Mouse (Mus musculus) neural tube, embryonic 12.5 days (tissue): ENCODE measurements at regions not wholly inside any gene's neighbourhood (a gene's known extent, or its start where the extent isn't known, plus 50 kb on each side); places are given as distances from the start of the nearest gene placed in this dataset.

Experiments used
- ATAC-seq: fragments of 200-750 bp; cut with Nextera tagmentation; 2 replicates; pipeline ENCODE4 v1.8.0; 2017; ENCODE audit warnings: low read depth, mild to moderate bottlenecking, moderate TSS enrichment, moderate library complexity; ENCODE audit not compliant: low FRiP score
- H3K27ac ChIP-seq: fragments of 300-500 bp; sonication (generic); 2 replicates; pipeline ENCODE4 v1.5.1; 2016
- H3K27me3 ChIP-seq: fragments of 300-500 bp; sonication (generic); replicated peaks from 2 replicates; pipeline ENCODE4 v1.6.1; 2016; ENCODE audit warnings: mild to moderate bottlenecking
- H3K36me3 ChIP-seq: fragments of 300-500 bp; sonication (generic); 2 replicates; pipeline ENCODE4 v1.6.1; 2016; ENCODE audit warnings: mild to moderate bottlenecking
- H3K4me1 ChIP-seq: fragments of 300-500 bp; sonication (generic); 2 replicates; pipeline ENCODE4 v1.6.1; 2016
- H3K4me2 ChIP-seq: fragments of 300-500 bp; sonication (generic); replicated peaks from 2 replicates; pipeline ENCODE4 v1.6.1; 2016; ENCODE audit warnings: mild to moderate bottlenecking
- H3K4me3 ChIP-seq: fragments of 300-500 bp; sonication (generic); 2 replicates; pipeline ENCODE4 v1.5.1; 2016
- H3K9ac ChIP-seq: fragments of 300-500 bp; sonication (generic); 2 replicates; pipeline ENCODE4 v1.6.1; 2016; ENCODE audit warnings: mild to moderate bottlenecking
- H3K9me3 ChIP-seq: fragments of 300-500 bp; sonication (generic); 2 replicates; pipeline ENCODE4 v1.6.1; 2016; ENCODE audit warnings: mild to moderate bottlenecking
- WGBS: fragments of 180-500 bp; shearing (Covaris S2); methylation state at CpG from one replicate; pipeline ENCODE4 v1.1.7; 2016; 5-methylcytosine and 5-hydroxymethylcytosine counted together

DNA sequence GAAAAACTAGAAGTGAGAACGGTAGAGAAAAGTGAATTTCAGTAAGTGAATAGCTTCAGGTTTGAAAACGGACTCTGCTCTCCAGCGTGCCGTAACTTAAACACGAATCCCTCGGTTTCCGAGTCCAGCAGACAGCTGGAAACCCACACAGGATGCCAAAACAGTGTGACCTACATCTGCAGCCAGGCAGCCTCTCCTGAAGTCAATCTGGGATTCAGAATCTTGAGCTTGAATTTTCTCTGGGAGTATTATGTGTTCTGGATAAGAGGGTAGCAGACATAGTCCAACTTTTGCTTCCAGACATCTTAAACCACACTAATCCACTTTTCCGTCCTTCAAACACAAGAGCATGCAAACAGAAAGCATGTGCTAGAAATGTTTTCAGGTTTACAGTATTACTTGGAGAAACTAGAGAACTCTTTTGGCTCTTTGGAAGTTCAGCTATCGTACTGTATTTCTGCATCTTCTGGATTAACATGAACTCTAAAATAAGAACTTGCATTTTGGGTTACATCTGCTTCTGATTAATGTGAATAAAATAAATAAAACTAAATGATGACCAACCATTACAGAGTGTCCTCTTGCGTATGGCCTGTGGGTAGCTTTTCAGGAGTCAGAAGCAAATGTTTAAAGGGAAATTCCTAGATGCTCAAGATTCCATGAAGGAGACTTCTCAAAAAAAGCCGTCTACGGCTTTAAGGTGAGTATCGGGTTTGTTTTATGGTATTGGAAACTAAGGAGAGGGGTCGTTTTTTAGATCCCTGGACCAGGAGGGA lies 89.4 kb upstream of the Spats2l start:
- Histone ChIP-seq H3K4me2 (no peak overlapping the region), H3K9ac (no peak overlapping the region), H3K9me3 (no peaks in the 10 kb centered on the region; the same call in 1 of the 2 replicates), H3K27me3 (no peaks in the 10 kb centered on the region), H3K36me3 (no peaks in the 10 kb centered on the region), H3K4me1 (no peaks in the 10 kb centered on the region), H3K4me3 (no peak overlapping the region), H3K27ac (no peak overlapping the region)
- ATAC-seq: no peak
- 82% methylated on average over 14 of the region's 14 CpGs for WGBS

DNA sequence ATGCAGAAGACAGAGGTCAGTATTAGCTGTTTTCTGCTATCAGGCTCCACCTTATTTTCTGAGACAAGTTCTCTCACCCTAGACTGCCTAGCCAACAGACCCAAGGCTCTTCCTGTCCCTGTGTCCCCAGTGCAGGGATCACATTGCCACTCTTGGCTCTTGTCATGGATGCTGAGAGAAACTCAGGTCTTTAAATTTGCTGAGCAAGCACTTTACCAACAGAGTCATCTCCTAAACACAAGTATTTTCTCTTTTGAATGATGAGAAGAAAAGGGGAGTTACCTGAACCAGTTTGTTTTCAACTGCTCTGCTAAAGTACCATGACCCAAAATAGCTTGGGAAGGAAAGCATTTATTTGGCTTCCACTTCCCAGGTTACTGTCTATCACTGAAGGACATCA lies 84.7 kb upstream of the Spats2l start:
- ATAC-seq: no peak

DNA sequence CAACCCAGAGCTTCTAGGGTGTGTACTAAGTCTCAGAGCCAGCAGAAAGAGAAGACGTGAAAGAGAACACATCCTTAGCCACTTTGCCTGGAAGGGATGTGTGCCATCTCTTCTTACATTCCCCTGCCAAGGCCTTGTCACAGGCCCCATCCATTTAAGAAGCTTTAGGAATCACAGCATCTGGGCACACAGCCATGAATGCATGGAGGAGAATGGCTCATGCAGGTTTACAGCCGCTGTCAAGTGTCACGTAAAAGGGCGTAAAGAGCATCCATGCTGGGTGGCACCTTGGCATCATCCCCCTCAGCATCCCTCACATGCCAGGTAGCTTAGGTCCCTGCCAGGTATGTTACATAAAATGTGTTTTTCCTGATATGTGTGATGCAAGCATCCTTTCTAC lies 66.1 kb upstream of the Spats2l start:
- no peak overlapping the region for H3K4me3 ChIP-seq
- H3K4me1 ChIP-seq: no peaks in the 10 kb centered on the region
- 84% methylated on average over 4 of the region's 4 CpGs for WGBS
- H3K9ac ChIP-seq: no peak overlapping the region
- H3K9me3 ChIP-seq: no peaks in the 10 kb centered on the region
- H3K27me3 ChIP-seq: no peaks in the 10 kb centered on the region
- ATAC-seq: no peak
- no peak overlapping the region for H3K27ac ChIP-seq
- H3K36me3 ChIP-seq: no peaks in the 10 kb centered on the region
- H3K4me2 ChIP-seq: no peak overlapping the region

More for the DNA sequence above, 84.7 kb upstream of the Spats2l start:
- Histone ChIP-seq H3K27ac (no peak overlapping the region), H3K36me3 (no peaks in the 10 kb centered on the region), H3K9ac (no peak overlapping the region), H3K4me2 (no peak overlapping the region), H3K9me3 (no peaks in the 10 kb centered on the region; the same call in 1 of the 2 replicates), H3K27me3 (no peaks in the 10 kb centered on the region), H3K4me3 (no peak overlapping the region), H3K4me1 (no peaks in the 10 kb centered on the region)

DNA sequence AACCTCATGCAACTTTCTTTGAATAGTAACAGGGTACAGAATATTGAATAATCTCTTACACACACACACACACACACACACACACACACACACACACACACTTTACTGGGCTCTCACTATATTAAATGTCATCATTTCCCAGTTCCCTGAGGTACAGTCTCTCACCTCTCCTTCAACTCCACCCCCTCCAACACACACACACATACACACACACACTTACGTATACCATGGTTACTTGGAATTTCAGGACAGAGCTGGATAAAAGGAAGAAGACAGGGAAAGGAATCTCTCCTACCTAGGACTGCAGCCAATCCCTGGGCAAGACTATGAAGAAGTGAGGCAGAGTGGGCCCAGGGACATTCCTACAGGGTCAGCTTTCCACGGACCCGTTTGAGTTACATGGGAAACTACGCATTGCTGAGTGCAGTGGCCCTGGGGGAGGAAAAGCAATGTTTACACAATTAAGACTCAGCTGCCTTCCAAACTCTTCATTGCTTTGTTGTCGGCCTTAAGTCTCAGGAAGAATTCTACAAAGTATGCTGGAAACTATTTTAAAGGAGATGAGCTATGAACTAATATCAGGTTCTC lies 61.0 kb upstream of the Spats2l start:
- Histone ChIP-seq H3K4me2 (no peak overlapping the region), H3K27me3 (no peaks in the 10 kb centered on the region), H3K9me3 (no peaks in the 10 kb centered on the region), H3K4me1 (no peaks in the 10 kb centered on the region), H3K36me3 (no peaks in the 10 kb centered on the region), H3K4me3 (no peak overlapping the region), H3K9ac (no peak overlapping the region), H3K27ac (no peak overlapping the region)
- ATAC-seq: no peak
- WGBS: 78% methylated on average over 5 of the region's 5 CpGs

DNA sequence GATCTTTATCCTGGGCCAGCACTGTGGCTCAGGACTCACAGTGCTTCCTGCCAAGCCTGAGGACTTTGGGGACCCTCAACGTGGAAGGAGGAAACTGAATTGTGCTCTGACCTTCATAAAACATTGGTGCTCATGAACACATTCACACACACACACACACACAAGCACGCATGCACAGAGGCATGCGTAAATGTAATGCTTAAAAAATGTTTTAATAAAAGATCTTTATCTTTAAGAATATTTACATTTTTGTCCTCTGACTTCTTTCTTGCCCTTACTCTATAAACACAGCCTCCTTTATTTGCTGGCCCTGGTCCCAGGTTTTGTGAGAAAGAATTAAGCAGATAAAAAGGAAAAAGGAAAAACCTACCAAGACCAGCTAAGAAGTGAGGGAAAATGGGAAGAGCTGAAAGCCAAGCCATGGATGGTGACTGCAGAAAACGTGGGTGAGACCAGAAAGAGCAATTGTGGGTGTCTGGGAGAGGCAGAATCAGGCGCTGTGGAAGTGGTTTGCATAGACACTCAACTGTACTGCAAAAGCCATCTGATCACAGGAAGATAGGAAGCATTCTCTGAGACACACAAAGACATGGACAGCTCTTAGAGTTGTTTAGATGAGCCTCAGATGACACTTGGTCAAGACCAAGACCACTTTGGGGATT lies 56.7 kb upstream of the Spats2l start:
- WGBS: 83% methylated on average over 5 of the region's 5 CpGs
- no peak for ATAC-seq
- no peaks in the 10 kb centered on the region for H3K36me3 ChIP-seq

DNA sequence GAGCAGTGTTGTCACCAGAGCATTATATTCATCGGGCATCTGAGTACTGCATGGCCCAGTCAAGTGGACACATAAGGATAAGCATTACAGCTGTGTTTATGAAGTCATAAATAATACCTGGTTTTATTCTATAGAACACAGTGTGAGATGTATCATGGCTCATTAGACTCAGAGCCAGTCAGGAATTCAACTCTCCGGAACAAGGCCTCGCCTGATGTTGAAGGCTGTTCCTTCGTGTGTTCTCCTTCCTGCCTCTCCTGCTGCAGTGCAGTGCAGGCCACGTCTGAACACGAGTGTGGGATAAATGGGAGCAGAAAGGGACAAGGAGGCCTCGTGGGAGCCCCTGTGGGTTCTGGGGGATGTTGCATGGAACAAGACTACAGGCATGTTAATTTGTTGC lies 55.6 kb upstream of the Spats2l start:
- no peaks in the 10 kb centered on the region for H3K9me3 ChIP-seq
- no peak overlapping the region for H3K4me2 ChIP-seq
- no peaks in the 10 kb centered on the region for H3K27me3 ChIP-seq
- H3K36me3 ChIP-seq: no peaks in the 10 kb centered on the region
- H3K4me1 ChIP-seq: no peaks in the 10 kb centered on the region
- WGBS: 62% methylated on average over 7 of the region's 7 CpGs
- H3K4me3 ChIP-seq: no peak overlapping the region
- no peak overlapping the region for H3K27ac ChIP-seq
- ATAC-seq: no peak
- H3K9ac ChIP-seq: no peak overlapping the region

More for the DNA sequence above, 56.7 kb upstream of the Spats2l start:
- Histone ChIP-seq H3K9ac (no peak overlapping the region), H3K27me3 (no peaks in the 10 kb centered on the region), H3K4me1 (no peaks in the 10 kb centered on the region), H3K27ac (no peak overlapping the region), H3K9me3 (no peaks in the 10 kb centered on the region), H3K4me2 (no peak overlapping the region), H3K4me3 (no peak overlapping the region)
